Mouse (Mus musculus) forebrain, postnatal 0 days (tissue): ENCODE measurements around the gene Ccdc124. TPM values are rescaled to one million over a fixed set of nuclear protein-coding genes. Genes with fewer than 3 reads are reported as not detected.

Experiments
- ATAC-seq: fragments of 200-750 bp; cut with Nextera tagmentation; 2 replicates; pipeline ENCODE4 v1.8.0; 2017; ENCODE audit warnings: mild to moderate bottlenecking, moderate library complexity
- DNase-seq: peaks from one replicate; pipeline ENCODE4 v3.0.0-alpha.2; 2015
- H3K27ac ChIP-seq: fragments of 300-500 bp; sonication (generic); 2 replicates; pipeline ENCODE4 v1.5.1; 2014; ENCODE audit warnings: low read depth, mild to moderate bottlenecking, antibody characterized with exemption, low read length, moderate library complexity, mixed read lengths
- H3K27me3 ChIP-seq: fragments of 300-500 bp; sonication (generic); 2 replicates; pipeline ENCODE4 v1.6.1; 2014; ENCODE audit warnings: mild to moderate bottlenecking, low read length, mixed read lengths; ENCODE audit not compliant: insufficient read depth
- H3K36me3 ChIP-seq: fragments of 300-500 bp; sonication (generic); 2 replicates; pipeline ENCODE4 v1.6.1; 2014; ENCODE audit warnings: mild to moderate bottlenecking, moderate library complexity; ENCODE audit not compliant: insufficient read depth
- H3K4me1 ChIP-seq: fragments of 300-500 bp; sonication (generic); 2 replicates; pipeline ENCODE4 v1.6.1; 2014; ENCODE audit warnings: antibody characterized with exemption; ENCODE audit not compliant: insufficient read depth
- H3K4me2 ChIP-seq: fragments of 300-500 bp; sonication (generic); 2 replicates; pipeline ENCODE4 v1.6.1; 2014; ENCODE audit warnings: low read depth, mild to moderate bottlenecking, moderate library complexity
- H3K4me3 ChIP-seq: fragments of 300-500 bp; sonication (generic); 2 replicates; pipeline ENCODE4 v1.5.1; 2014; ENCODE audit warnings: low read depth, low read length, mixed read lengths
- H3K9ac ChIP-seq: fragments of 300-500 bp; sonication (generic); 2 replicates; pipeline ENCODE4 v1.6.1; 2014; ENCODE audit warnings: mild to moderate bottlenecking
- H3K9me3 ChIP-seq: fragments of 300-500 bp; sonication (generic); 2 replicates; pipeline ENCODE4 v1.6.1; 2016; ENCODE audit warnings: low read length
- CTCF ChIP-seq: sonication (generic); IDR thresholded peaks from 2 replicates; pipeline ENCODE4 v1.5.1; 2016; ENCODE audit warnings: antibody characterized with exemption, control low read depth, low read depth
- WGBS: fragments of 180-500 bp; shearing (Covaris S2); extraction: QIAGEN DNeasy Blood & Tissue Kit; methylation state at CpG from one replicate; pipeline ENCODE4 v1.1.7; 2014; 5-methylcytosine and 5-hydroxymethylcytosine counted together
- polyA plus RNA-seq: library from polyadenylated mRNA; unstranded; fragments of >200 nt; fragmentation: Nextera tagmentation; extraction: Ambion mirVana; gene quantifications from 2 replicates; pipeline ENCODE4 v1.2.1, GENCODE M21; 2015
- total RNA-seq: library from RNA; depleted of rRNA; stranded (reverse); fragments of >200 nt; gene quantifications from 2 replicates; pipeline ENCODE4 v1.2.3, GENCODE M21; 2014

The Ccdc124 gene
- total and polyA plus RNA-seq, 2 experiments from 2014 or later: 34.7 to 161 TPM

DNA sequence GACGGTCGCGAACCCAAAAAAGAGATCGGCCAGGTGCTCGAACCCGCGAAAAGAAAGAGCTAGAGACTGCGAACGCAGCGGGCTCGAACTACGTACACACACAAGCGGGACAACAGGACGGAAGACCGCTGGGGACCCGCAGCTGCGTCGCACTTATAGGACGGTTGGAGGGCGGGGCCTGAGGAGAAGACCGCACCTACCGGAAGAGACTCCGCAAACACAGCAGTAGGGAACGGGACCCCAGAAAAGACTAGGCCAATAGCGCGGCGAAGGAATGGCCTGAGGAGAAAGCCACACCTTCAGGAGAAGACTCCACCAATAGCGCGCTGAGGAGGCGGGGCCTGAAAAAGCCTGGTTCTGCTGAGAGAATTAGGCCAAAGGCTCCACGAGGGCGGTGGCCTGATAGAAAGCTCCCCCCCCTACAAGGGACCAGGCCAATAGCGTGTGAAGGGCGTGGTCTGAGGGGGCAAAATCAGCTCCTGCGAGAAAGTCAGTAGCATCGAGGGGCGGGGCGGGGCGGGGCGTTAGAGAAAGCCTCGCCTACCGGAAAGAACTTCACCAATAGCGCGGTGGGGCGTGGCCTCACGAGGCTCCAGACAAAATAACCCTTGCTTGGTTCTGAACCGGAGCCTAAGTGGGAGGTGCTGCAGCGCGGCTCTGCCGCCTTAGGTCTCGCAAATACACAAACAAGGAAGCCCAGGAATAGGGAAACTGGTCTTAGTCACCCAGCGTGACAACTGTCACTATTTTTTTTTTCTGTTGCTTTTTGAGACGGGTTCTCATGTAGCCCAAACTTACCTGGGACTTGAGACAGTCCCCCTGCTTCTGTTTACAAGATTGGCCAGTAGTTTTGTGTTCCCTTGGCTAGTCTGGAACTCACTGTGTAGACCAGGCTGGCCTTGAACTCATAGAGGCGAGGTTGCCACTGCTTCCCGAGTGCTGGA is 34.1 kb downstream of the Ccdc124 start, which contains the start of gene Arrdc2:
Arrdc2 (minus strand) TSS at position 313 of the 944 bp plus-strand sequence.
- ATAC-seq: peak; percentile 97

DNA sequence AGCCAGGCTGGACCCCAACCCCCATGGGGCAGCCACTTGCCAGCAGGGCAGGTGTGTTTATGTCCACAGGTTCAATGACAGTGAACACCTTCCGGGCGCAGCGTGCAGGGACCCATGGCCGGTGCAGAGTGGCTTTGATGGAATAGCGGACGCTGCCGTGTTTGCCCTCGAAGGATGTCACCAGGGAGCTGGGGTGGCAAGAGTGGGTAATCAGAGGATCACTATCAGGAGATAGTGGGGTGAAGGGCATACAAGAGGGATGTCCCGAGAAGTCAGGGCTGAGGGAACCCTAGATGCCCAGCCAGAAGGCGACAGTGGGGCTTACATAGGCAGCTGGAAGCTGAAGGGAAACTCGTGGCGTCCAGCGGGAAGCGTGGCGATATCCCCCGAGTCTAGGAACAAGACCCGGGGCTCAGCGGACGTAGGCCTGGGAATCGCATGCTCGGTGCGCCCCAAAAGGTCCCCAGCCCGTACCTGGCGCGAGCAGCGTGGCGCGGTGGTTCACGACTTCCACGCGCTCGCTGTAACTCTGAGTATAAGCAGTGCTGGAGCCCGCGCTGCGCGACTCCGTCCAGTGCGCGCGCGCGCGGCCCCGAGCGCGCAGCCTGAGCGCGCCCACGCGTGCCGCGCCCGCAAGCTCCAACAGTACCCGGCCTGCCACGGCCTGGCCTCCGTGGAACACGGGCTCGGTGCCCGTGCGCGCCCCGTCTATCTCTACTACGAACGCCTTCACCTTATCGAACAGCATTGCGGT is 34.9 kb downstream of the Ccdc124 start:
- WGBS: 4% methylated on average over 66 of the region's 66 CpGs
- Histone ChIP-seq H3K9me3 (no peaks in the 10 kb centered on the region), H3K4me3 (peak overlapping the region; percentile 62), H3K36me3 (peaks cover 2% of the 10 kb centered on the region; the same call in 1 of the 2 replicates), H3K4me2 (peak overlapping the region; percentile 70), H3K27me3 (no peaks in the 10 kb centered on the region), H3K4me1 (no peaks in the 10 kb centered on the region), H3K27ac (peak overlapping the region; percentile 96), H3K9ac (peak overlapping the region; percentile 77)
- no peak for TF ChIP-seq CTCF
- peak; percentile 66 for ATAC-seq
- DNase-seq: no peak

More for the DNA sequence above, 34.1 kb downstream of the Ccdc124 start, which contains the start of gene Arrdc2:
- Histone ChIP-seq H3K9me3 (no peaks in the 10 kb centered on the region), H3K27ac (peak within 1 kb of the TSS; percentile 96), H3K9ac (peak within 1 kb of the TSS; percentile 77), H3K4me3 (peak within 1 kb of the TSS; percentile 62), H3K36me3 (peaks cover 2% of the 10 kb centered on the region; the same call in 1 of the 2 replicates), H3K4me2 (peak within 1 kb of the TSS; percentile 70), H3K27me3 (no peaks in the 10 kb centered on the region), H3K4me1 (no peaks in the 10 kb centered on the region)
- no peak for TF ChIP-seq CTCF
- peak; percentile 99 for DNase-seq
- WGBS: 3% methylated on average over 55 of the region's 55 CpGs

DNA sequence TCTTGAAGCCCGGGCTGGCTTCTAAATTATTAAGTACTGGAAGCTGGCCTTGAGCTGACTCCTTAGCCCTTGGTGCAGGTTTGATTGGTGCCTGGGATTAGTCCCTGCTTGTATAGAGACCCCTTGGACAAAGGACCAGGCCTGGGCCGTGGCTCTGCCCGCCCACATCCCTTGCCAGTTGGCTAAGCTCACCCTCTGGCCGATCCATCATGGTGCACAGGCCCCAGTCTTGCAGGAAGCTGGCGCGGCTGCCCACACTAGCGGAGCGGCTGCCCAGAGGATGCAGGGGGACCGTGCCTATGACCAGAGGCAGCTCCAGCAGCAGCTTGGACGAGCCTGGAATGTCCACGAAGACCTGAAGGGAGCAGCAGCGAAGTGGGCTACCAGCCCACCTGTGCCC is 37.1 kb downstream of the Ccdc124 start:
- ATAC-seq (no peak), DNase-seq (no peak)
- no peak overlapping the region for H3K4me2 ChIP-seq
- no peak overlapping the region for H3K27ac ChIP-seq
- peaks cover 2% of the 10 kb centered on the region; the same call in 1 of the 2 replicates for H3K36me3 ChIP-seq
- no peaks in the 10 kb centered on the region for H3K4me1 ChIP-seq
- WGBS: 91% methylated on average over 12 of the region's 12 CpGs
- no peak overlapping the region for H3K9ac ChIP-seq
- no peak for TF ChIP-seq CTCF
- no peak overlapping the region for H3K4me3 ChIP-seq
- H3K27me3 ChIP-seq: no peaks in the 10 kb centered on the region
- no peaks in the 10 kb centered on the region for H3K9me3 ChIP-seq

DNA sequence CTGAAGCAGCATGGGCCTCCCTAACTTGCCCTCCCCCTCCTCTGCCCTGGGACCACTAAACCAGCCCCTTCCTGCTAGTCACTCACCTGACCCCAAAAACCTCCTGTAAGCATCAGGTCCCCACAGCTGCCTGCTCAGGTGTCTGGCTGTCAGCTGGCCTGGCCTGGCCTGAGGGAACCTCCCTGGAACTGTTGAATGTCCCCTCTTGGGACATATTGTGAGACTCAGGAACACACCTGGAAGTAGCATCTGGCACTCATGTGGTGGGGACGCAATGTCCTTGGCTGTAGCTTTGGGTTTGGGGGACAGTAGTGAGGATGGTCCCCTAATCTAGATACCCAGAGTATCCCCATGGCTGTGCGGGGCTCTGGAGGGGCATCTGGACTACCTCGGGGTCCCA is 39.7 kb downstream of the Ccdc124 start:
- ATAC-seq: no peak
- no peak for DNase-seq
- 94% methylated on average over 3 of the region's 3 CpGs for WGBS
- no peaks in the 10 kb centered on the region for H3K27me3 ChIP-seq
- H3K4me2 ChIP-seq: no peak overlapping the region
- H3K9me3 ChIP-seq: no peaks in the 10 kb centered on the region
- no peak overlapping the region for H3K4me3 ChIP-seq
- TF ChIP-seq CTCF: no peak
- peaks cover 2% of the 10 kb centered on the region; the same call in 1 of the 2 replicates for H3K36me3 ChIP-seq
- H3K4me1 ChIP-seq: no peaks in the 10 kb centered on the region
- H3K27ac ChIP-seq: no peak overlapping the region
- H3K9ac ChIP-seq: no peak overlapping the region

DNA sequence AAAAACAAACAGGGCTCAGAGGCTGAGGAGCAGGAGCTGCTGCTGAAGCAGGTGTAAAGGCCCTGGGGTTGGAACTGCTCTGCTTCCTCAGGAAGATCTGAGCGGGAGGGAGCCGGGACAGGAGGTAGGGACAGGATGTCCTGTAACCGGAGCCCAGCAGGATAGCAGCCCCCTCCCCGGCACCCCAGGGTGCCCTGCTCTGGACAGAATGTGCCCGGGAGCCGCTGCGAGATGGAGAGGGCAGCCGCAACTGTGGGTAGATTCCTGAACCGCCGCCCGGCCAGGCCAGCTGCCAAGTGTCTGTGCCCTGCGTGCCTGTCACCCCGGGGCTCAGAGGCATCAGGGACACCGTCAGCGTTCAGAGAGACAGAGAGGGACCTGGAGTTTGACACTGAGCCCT is 40.2 kb downstream of the Ccdc124 start:
- DNase-seq: no peak
- no peak for ATAC-seq

GRCm38 (mm10) chr8:70833018-70833482 is 40.7 kb downstream of the Ccdc124 start:
- ATAC-seq: no peak
- H3K4me2 ChIP-seq: no peak overlapping the region
- no peaks in the 10 kb centered on the region for H3K27me3 ChIP-seq
- no peak overlapping the region for H3K4me3 ChIP-seq
- TF ChIP-seq CTCF: no peak
- no peak for DNase-seq
- H3K36me3 ChIP-seq: peaks cover 2% of the 10 kb centered on the region; the same call in 1 of the 2 replicates
- no peaks in the 10 kb centered on the region for H3K4me1 ChIP-seq
- no peak overlapping the region for H3K9ac ChIP-seq
- 67% methylated on average over 9 of the region's 9 CpGs for WGBS
- no peaks in the 10 kb centered on the region for H3K9me3 ChIP-seq
- no peak overlapping the region for H3K27ac ChIP-seq

More for the DNA sequence above, 40.2 kb downstream of the Ccdc124 start:
- no peak overlapping the region for H3K27ac ChIP-seq
- peaks cover 2% of the 10 kb centered on the region; the same call in 1 of the 2 replicates for H3K36me3 ChIP-seq
- no peak overlapping the region for H3K4me2 ChIP-seq
- TF ChIP-seq CTCF: no peak
- H3K9ac ChIP-seq: no peak overlapping the region
- H3K27me3 ChIP-seq: no peaks in the 10 kb centered on the region
- 42% methylated on average over 15 of the region's 15 CpGs for WGBS
- no peak overlapping the region for H3K4me3 ChIP-seq
- H3K4me1 ChIP-seq: no peaks in the 10 kb centered on the region
- H3K9me3 ChIP-seq: no peaks in the 10 kb centered on the region
